In the genomic region with DNA sequence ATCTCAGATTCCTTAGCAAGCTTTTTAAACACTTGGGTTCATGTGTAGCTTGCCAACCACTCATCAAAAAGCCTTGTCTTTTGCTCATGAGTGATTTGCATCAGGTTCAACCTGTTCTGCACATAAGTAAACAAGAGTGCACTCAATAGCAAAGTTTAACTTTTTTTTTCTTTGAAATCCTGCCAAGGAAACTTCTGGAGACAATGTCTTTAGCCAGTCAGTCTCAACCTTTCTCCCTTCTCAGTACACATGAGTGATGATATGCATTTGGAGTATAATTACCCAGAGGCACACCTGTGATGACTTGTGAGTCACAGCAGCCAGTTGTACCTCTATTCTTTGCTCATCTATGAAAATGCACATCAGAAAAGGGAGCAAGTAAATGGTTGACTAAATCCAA, we compare ENCODE assay signal across 16 mouse cellular contexts.
"Had no signal": no experiment of that assay in that cellular context is flagged by ENCODE, and none has a peak within 500 bp of the region (broad histone marks: within the 10 kb centered on the region; RNA-seq: fewer than 3 reads in every experiment).

No protein-coding gene starts in this region.

- H3K27ac ChIP-seq: kidney, postnatal 0 days; layer of hippocampus, adult 2 months; liver, embryonic 12.5 days; liver, embryonic 15.5 days; neural tube, embryonic 12.5 days; neural tube, embryonic 15.5 days had no signal

- H3K4me1 ChIP-seq: liver, embryonic 12.5 days; liver, embryonic 15.5 days; neural tube, embryonic 12.5 days; neural tube, embryonic 15.5 days had no signal

- DNase-seq: kidney, adult 2 months; kidney, postnatal 25 days; layer of hippocampus, adult 9-11 months; midbrain, embryonic 14.5 days; right cerebral cortex, adult 18-20 months; right cerebral cortex, postnatal 14 days; right cerebral cortex, postnatal 4 days; thymus, postnatal 25 days had no signal

- H3K36me3 ChIP-seq: liver, embryonic 12.5 days; liver, embryonic 15.5 days; neural tube, embryonic 12.5 days; neural tube, embryonic 15.5 days had no signal

- H3K9me3 ChIP-seq: liver, embryonic 12.5 days; liver, embryonic 15.5 days; neural tube, embryonic 12.5 days; neural tube, embryonic 15.5 days had no signal

- H3K27me3 ChIP-seq: liver, embryonic 12.5 days; liver, embryonic 15.5 days; neural tube, embryonic 12.5 days; neural tube, embryonic 15.5 days had no signal

- H3K4me3 ChIP-seq: layer of hippocampus, adult 2 months; liver, embryonic 12.5 days; liver, embryonic 15.5 days; neural tube, embryonic 12.5 days; neural tube, embryonic 15.5 days had no signal

- H3K9ac ChIP-seq: liver, embryonic 12.5 days; liver, embryonic 15.5 days; neural tube, embryonic 12.5 days; neural tube, embryonic 15.5 days had no signal

- ATAC-seq: intestine, postnatal 0 days; liver, embryonic 12.5 days had no signal

- H3K4me2 ChIP-seq: liver, embryonic 12.5 days; liver, embryonic 15.5 days; midbrain, embryonic 11.5 days; neural tube, embryonic 12.5 days; neural tube, embryonic 15.5 days had no signal
